Mouse (Mus musculus) forebrain, postnatal 0 days (tissue): ENCODE measurements at regions not wholly inside any gene's neighbourhood (a gene's known extent, or its start where the extent isn't known, plus 50 kb on each side); places are given as distances from the start of the nearest gene placed in this dataset.
"Not testable (repeated sequence)": the region's sequence is repeated elsewhere in the genome, so short reads cannot be mapped to it uniquely, and the experiment has no call there.

ENCODE experiments used
- ATAC-seq: fragments of 200-750 bp; cut with Nextera tagmentation; 2 replicates; pipeline ENCODE4 v1.8.0; 2017; ENCODE audit warnings: mild to moderate bottlenecking, moderate library complexity
- DNase-seq: peaks from one replicate; pipeline ENCODE4 v3.0.0-alpha.2; 2015
- H3K27ac ChIP-seq: fragments of 300-500 bp; sonication (generic); 2 replicates; pipeline ENCODE4 v1.5.1; 2014; ENCODE audit warnings: low read depth, mild to moderate bottlenecking, antibody characterized with exemption, low read length, moderate library complexity, mixed read lengths
- H3K27me3 ChIP-seq: fragments of 300-500 bp; sonication (generic); 2 replicates; pipeline ENCODE4 v1.6.1; 2014; ENCODE audit warnings: mild to moderate bottlenecking, low read length, mixed read lengths; ENCODE audit not compliant: insufficient read depth
- H3K36me3 ChIP-seq: fragments of 300-500 bp; sonication (generic); 2 replicates; pipeline ENCODE4 v1.6.1; 2014; ENCODE audit warnings: mild to moderate bottlenecking, moderate library complexity; ENCODE audit not compliant: insufficient read depth
- H3K4me1 ChIP-seq: fragments of 300-500 bp; sonication (generic); 2 replicates; pipeline ENCODE4 v1.6.1; 2014; ENCODE audit warnings: antibody characterized with exemption; ENCODE audit not compliant: insufficient read depth
- H3K4me2 ChIP-seq: fragments of 300-500 bp; sonication (generic); 2 replicates; pipeline ENCODE4 v1.6.1; 2014; ENCODE audit warnings: low read depth, mild to moderate bottlenecking, moderate library complexity
- H3K4me3 ChIP-seq: fragments of 300-500 bp; sonication (generic); 2 replicates; pipeline ENCODE4 v1.5.1; 2014; ENCODE audit warnings: low read depth, low read length, mixed read lengths
- H3K9ac ChIP-seq: fragments of 300-500 bp; sonication (generic); 2 replicates; pipeline ENCODE4 v1.6.1; 2014; ENCODE audit warnings: mild to moderate bottlenecking
- H3K9me3 ChIP-seq: fragments of 300-500 bp; sonication (generic); 2 replicates; pipeline ENCODE4 v1.6.1; 2016; ENCODE audit warnings: low read length
- CTCF ChIP-seq: sonication (generic); IDR thresholded peaks from 2 replicates; pipeline ENCODE4 v1.5.1; 2016; ENCODE audit warnings: antibody characterized with exemption, control low read depth, low read depth
- WGBS: fragments of 180-500 bp; shearing (Covaris S2); extraction: QIAGEN DNeasy Blood & Tissue Kit; methylation state at CpG from one replicate; pipeline ENCODE4 v1.1.7; 2014; 5-methylcytosine and 5-hydroxymethylcytosine counted together

- not testable (repeated sequence) for H3K27ac ChIP-seq, DNase-seq, H3K4me1 ChIP-seq, ATAC-seq, H3K4me2 ChIP-seq, H3K36me3 ChIP-seq, H3K9me3 ChIP-seq, H3K27me3 ChIP-seq, H3K4me3 ChIP-seq, H3K9ac ChIP-seq
- TF ChIP-seq CTCF, result 0 out of 2 replicates have a peak, but pooled peaks have one; percentile 5
- 38% methylated on average over 3 of the region's 3 CpGs for WGBS
Observed at GRCm38 (mm10) chrX:91059251-91059650, 167.3 kb downstream of the Gm44 start.

GRCm38 (mm10) chrX:91085137-91085536 is 193.2 kb downstream of the Gm44 start:
- H3K4me2 ChIP-seq, H3K9me3 ChIP-seq, H3K36me3 ChIP-seq, H3K9ac ChIP-seq, ATAC-seq, DNase-seq, H3K4me1 ChIP-seq, H3K4me3 ChIP-seq, H3K27me3 ChIP-seq, H3K27ac ChIP-seq: not testable (repeated sequence)
- 67% methylated on average over 4 of the region's 4 CpGs for WGBS
